Mouse (Mus musculus): Measurements from ENCODE around the gene Gm6588. TPM values are rescaled to one million over a fixed set of nuclear protein-coding genes. Genes with fewer than 3 reads are reported as not detected.

Gene Gm6588
- total and polyA plus RNA-seq, 3 experiments: 0.16 TPM; not detected in 2

DNA sequence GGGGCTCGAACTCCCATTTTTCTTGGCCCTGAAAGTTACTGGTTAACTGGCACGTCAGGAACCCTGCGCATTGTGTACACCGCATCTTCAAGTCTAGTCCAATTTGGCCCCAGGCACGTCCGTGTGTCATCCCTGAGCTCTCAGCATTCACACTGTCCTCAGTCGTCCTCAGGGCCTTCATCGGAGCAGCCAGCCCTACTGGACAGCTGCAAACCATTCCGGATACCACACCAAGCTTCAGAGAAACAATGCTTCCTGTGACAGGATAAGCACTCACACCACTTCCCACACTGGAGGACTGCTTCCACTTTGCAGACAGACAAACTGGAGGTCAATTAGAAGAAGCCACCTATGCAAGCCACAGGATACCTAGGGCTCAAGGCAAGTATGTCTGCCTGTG is 3.9 kb downstream of the Gm6588 start:
- Histone ChIP-seq H3K36me3 (replicated peaks) (no peaks in the 10 kb centered on the region), H3K4me1 (ENCODE audit: insufficient read depth, low read depth, low read length) (no peaks in the 10 kb centered on the region), H3K9me3 (replicated peaks) (peaks cover 79% of the 10 kb centered on the region), H3K4me3 (ENCODE audit: low read depth, low read length) (no peak overlapping the region), H3K27me3 (ENCODE audit: insufficient read depth, low read length) (no peaks in the 10 kb centered on the region)
- TF ChIP-seq TAL1 (conservative IDR thresholded peaks at IDR 0.05; ENCODE audit: low read depth, low read length) (no peak), CTCF (IDR thresholded peaks at IDR 0.05; ENCODE audit: low read depth, low read length) (no peak), GATA1 (IDR thresholded peaks at IDR 0.05; ENCODE audit: borderline replicate concordance, low read length) (no peak), POLR2AphosphoS5 (IDR thresholded peaks at IDR 0.05; ENCODE audit: insufficient replicate concordance, low read depth, low read length) (no peak), GATA2 (IDR thresholded peaks at IDR 0.05; ENCODE audit: borderline replicate concordance, low read depth, low read length) (no peak)
- ATAC-seq (ENCODE audit: extremely low read depth, insufficient number of reproducible peaks, low FRiP score, poor library complexity, severe bottlenecking) (no peak), DNase-seq (ENCODE audit: low spot score) (no peak)

- H3K9me3 ChIP-seq (replicated peaks): peaks cover 77% of the 10 kb centered on the region
- H3K36me3 ChIP-seq (replicated peaks): no peaks in the 10 kb centered on the region
- DNase-seq (ENCODE audit: low spot score) (no peak), ATAC-seq (ENCODE audit: extremely low read depth, insufficient number of reproducible peaks, low FRiP score, poor library complexity, severe bottlenecking) (no peak)
- no peak overlapping the region for H3K4me3 ChIP-seq (ENCODE audit: low read depth, low read length)
- no peaks in the 10 kb centered on the region for H3K27me3 ChIP-seq (ENCODE audit: insufficient read depth, low read length)
- no peak for TF ChIP-seq GATA2 (IDR thresholded peaks at IDR 0.05; ENCODE audit: borderline replicate concordance, low read depth, low read length)
- TF ChIP-seq POLR2AphosphoS5 (IDR thresholded peaks at IDR 0.05; ENCODE audit: insufficient replicate concordance, low read depth, low read length): no peak
- TF ChIP-seq CTCF (IDR thresholded peaks at IDR 0.05; ENCODE audit: low read depth, low read length): no peak
- no peak for TF ChIP-seq GATA1 (IDR thresholded peaks at IDR 0.05; ENCODE audit: borderline replicate concordance, low read length)
- no peak for TF ChIP-seq TAL1 (conservative IDR thresholded peaks at IDR 0.05; ENCODE audit: low read depth, low read length)
- no peaks in the 10 kb centered on the region for H3K4me1 ChIP-seq (ENCODE audit: insufficient read depth, low read depth, low read length)
Measured at GRCm38 (mm10) chr5:112454966-112455555, 5.8 kb downstream of the Gm6588 start.

GRCm38 (mm10) chr5:112459903-112460302 is 10.7 kb downstream of the Gm6588 start:
- TF ChIP-seq GATA1 (IDR thresholded peaks at IDR 0.05; ENCODE audit: borderline replicate concordance, low read length) (no peak), CTCF (IDR thresholded peaks at IDR 0.05; ENCODE audit: low read depth, low read length) (no peak), TAL1 (conservative IDR thresholded peaks at IDR 0.05; ENCODE audit: low read depth, low read length) (no peak)
- no peaks in the 10 kb centered on the region for H3K27me3 ChIP-seq (ENCODE audit: insufficient read depth, low read length)
- no peaks in the 10 kb centered on the region for H3K36me3 ChIP-seq (replicated peaks)
- H3K9me3 ChIP-seq (replicated peaks): peaks cover 78% of the 10 kb centered on the region
- DNase-seq (ENCODE audit: low spot score) (no peak), ATAC-seq (ENCODE audit: extremely low read depth, insufficient number of reproducible peaks, low FRiP score, poor library complexity, severe bottlenecking) (no peak)
- H3K4me1 ChIP-seq (ENCODE audit: insufficient read depth, low read depth, low read length): no peaks in the 10 kb centered on the region
- no peak overlapping the region for H3K4me3 ChIP-seq (ENCODE audit: low read depth, low read length)

- Histone ChIP-seq H3K4me1 (ENCODE audit: insufficient read depth, low read depth, low read length) (no peaks in the 10 kb centered on the region), H3K4me3 (ENCODE audit: low read depth, low read length) (no peak overlapping the region), H3K36me3 (replicated peaks) (no peaks in the 10 kb centered on the region), H3K9me3 (replicated peaks) (peaks cover 69% of the 10 kb centered on the region), H3K27me3 (ENCODE audit: insufficient read depth, low read length) (no peaks in the 10 kb centered on the region)
- ATAC-seq (ENCODE audit: extremely low read depth, insufficient number of reproducible peaks, low FRiP score, poor library complexity, severe bottlenecking) (no peak), DNase-seq (ENCODE audit: low spot score) (no peak)
- TF ChIP-seq GATA1 (IDR thresholded peaks at IDR 0.05; ENCODE audit: borderline replicate concordance, low read length) (no peak), TAL1 (conservative IDR thresholded peaks at IDR 0.05; ENCODE audit: low read depth, low read length) (no peak), POLR2AphosphoS5 (IDR thresholded peaks at IDR 0.05; ENCODE audit: insufficient replicate concordance, low read depth, low read length) (no peak), GATA2 (IDR thresholded peaks at IDR 0.05; ENCODE audit: borderline replicate concordance, low read depth, low read length) (no peak), CTCF (IDR thresholded peaks at IDR 0.05; ENCODE audit: low read depth, low read length) (no peak)
Measured at GRCm38 (mm10) chr5:112466331-112466730, 17.1 kb downstream of the Gm6588 start.

GRCm38 (mm10) chr5:112468986-112469581 is 19.9 kb downstream of the Gm6588 start:
- peaks cover 77% of the 10 kb centered on the region for H3K9me3 ChIP-seq (replicated peaks)

DNA sequence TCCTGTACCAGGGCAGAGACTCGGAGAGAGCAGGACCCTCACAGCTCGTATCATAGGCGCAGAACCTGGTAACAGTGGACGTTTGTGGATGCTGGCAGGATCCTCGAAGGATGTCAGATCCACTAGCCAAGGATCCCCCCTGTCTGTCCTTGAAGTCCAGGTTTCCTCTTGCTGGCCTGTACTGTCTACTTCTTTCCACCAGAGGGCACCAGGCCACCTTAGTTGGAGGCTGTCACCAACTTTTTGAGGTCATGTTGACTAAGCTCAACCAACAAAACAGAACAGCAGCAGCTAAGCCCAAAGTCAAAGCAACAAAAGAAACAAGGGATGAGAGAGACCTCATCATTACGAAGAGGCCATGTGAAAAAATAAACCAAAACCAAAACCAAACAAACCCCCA is 20.9 kb downstream of the Gm6588 start:
- Histone ChIP-seq H3K36me3 (replicated peaks) (no peaks in the 10 kb centered on the region), H3K4me3 (ENCODE audit: low read depth, low read length) (no peak overlapping the region), H3K9me3 (replicated peaks) (peaks cover 78% of the 10 kb centered on the region), H3K27me3 (ENCODE audit: insufficient read depth, low read length) (no peaks in the 10 kb centered on the region), H3K4me1 (ENCODE audit: insufficient read depth, low read depth, low read length) (no peaks in the 10 kb centered on the region)
- no peak for DNase-seq (ENCODE audit: low spot score)
- no peak for ATAC-seq (ENCODE audit: extremely low read depth, insufficient number of reproducible peaks, low FRiP score, poor library complexity, severe bottlenecking)
- TF ChIP-seq CTCF (IDR thresholded peaks at IDR 0.05; ENCODE audit: low read depth, low read length) (no peak), TAL1 (conservative IDR thresholded peaks at IDR 0.05; ENCODE audit: low read depth, low read length) (no peak), POLR2AphosphoS5 (IDR thresholded peaks at IDR 0.05; ENCODE audit: insufficient replicate concordance, low read depth, low read length) (no peak), GATA1 (IDR thresholded peaks at IDR 0.05; ENCODE audit: borderline replicate concordance, low read length) (no peak), GATA2 (IDR thresholded peaks at IDR 0.05; ENCODE audit: borderline replicate concordance, low read depth, low read length) (no peak)

More at GRCm38 (mm10) chr5:112468986-112469581, 19.9 kb downstream of the Gm6588 start:
- ATAC-seq (ENCODE audit: extremely low read depth, insufficient number of reproducible peaks, low FRiP score, poor library complexity, severe bottlenecking): no peak
- no peaks in the 10 kb centered on the region for H3K36me3 ChIP-seq (replicated peaks)
- no peak overlapping the region for H3K4me3 ChIP-seq (ENCODE audit: low read depth, low read length)
- no peaks in the 10 kb centered on the region for H3K27me3 ChIP-seq (ENCODE audit: insufficient read depth, low read length)
- no peak for DNase-seq (ENCODE audit: low spot score)
- TF ChIP-seq POLR2AphosphoS5 (IDR thresholded peaks at IDR 0.05; ENCODE audit: insufficient replicate concordance, low read depth, low read length) (no peak), GATA2 (IDR thresholded peaks at IDR 0.05; ENCODE audit: borderline replicate concordance, low read depth, low read length) (no peak), CTCF (IDR thresholded peaks at IDR 0.05; ENCODE audit: low read depth, low read length) (no peak), GATA1 (IDR thresholded peaks at IDR 0.05; ENCODE audit: borderline replicate concordance, low read length) (no peak), TAL1 (conservative IDR thresholded peaks at IDR 0.05; ENCODE audit: low read depth, low read length) (no peak)
- H3K4me1 ChIP-seq (ENCODE audit: insufficient read depth, low read depth, low read length): no peaks in the 10 kb centered on the region

Measured in G1E (cell line).